Mouse (Mus musculus): ENCODE measurements around the gene Fam13a. TPM values are rescaled to one million over a fixed set of nuclear protein-coding genes. Genes with fewer than 3 reads are reported as not detected.

Fam13a gene
- total RNA-seq, 2 experiments from 2014 or later, result 17.3 to 22.0 TPM

DNA sequence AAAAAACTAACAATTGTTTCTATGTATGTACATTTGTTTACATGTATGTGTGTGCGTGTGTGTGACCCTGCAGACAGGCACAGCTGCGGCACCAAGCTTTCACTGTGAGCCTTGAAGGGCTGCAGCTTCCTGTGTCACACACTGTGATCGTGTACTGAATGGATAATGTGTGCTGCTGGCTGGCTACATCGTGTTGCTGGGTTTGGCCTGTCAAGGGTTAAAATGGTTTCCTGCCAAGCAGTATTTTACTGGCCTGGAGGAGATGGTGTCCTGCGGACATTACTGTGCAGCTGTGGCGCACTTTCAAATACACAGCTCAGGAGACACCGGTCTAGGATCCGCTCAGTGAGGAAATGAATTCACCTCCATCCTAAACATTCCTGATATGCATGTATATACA, 121.2 kb downstream of the Fam13a start:
- peak in 1 of 2 experiments; percentile 11 for DNase-seq

DNA sequence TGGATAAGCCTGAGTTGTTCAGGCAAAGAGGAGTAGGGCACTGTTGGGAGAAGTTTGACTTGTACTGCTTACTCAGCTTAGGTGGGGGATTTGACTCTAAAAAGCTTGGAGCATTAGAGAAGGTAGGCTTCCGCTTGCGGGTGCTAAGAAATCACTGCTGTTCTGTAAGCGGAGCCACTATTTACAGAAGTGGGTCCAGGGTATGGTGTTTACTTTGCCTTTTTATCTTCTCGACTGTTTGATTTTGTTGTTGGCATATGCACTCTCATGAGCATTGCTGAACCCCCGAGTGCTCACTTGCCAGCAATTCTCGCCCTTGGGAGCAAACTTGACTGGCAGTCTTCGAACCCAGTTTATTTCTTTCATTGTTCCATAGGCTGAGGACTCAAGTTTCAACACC, 123.8 kb downstream of the Fam13a start:
- no peak for DNase-seq
- intact Hi-C loops (cut with DNase I), result no loop called here

More for the DNA sequence above, 121.2 kb downstream of the Fam13a start:
- intact Hi-C loops (cut with DNase I), result no loop called here

DNA sequence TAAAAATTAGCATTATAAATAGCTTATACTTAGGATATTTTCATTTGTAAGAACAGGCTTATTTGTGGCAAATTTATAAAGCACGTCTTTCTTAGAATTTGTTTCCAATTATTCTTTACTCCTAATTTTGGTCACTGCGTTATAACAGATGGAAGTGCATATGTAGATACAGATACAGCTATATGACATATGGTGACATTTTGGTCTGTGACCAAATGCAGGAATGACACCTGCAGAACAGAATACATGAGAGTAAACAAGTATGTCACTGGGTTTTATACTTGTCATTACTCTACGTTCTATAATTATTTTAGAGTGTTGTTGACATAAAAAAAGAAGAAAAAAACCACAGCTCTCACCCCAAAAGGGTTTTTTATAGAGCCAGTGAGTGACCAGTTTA, 125.3 kb downstream of the Fam13a start:
- no peak for DNase-seq
- intact Hi-C loops (cut with DNase I), result no loop called here

DNA sequence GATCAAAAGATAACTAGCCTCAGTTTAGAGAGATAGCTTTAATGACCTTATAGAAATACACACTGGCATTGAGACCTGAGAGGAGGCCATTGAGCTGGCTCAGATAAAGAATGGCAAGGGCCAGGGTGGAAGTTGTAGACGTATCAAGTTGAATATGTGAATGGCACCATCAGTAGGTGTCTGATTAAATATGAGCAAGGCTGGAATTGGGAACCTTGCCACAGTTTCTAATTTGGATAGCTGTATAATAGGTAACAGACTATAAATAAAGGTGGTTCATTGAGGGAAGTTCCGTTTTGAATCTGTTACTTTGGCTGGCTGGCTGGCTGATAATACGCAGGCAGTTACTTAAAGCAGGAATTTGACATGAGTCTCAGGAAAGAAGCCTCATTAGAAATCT, 127.7 kb downstream of the Fam13a start:
- intact Hi-C loops (cut with DNase I), result no loop called here

DNA sequence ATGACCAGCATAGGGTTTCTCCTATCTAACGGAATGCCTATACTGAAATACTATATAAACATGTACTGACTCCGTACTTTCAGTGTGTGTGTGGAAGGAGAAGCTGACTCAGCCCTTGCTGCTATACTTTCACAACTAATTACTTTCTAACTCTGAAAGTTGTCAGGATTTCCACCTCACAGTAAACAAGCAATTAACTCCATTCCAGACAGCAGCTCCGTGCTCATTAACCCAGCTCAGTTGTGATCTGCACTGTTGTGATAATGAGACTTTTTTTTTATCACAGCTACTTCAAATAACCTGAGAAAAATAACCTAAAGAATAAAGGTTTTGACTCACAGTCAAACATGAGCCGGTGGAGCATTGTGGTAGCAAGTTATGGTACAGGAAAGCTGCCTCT, 129.4 kb downstream of the Fam13a start:
- no peak for DNase-seq
- intact Hi-C loops (cut with DNase I), result no loop called here

More for the DNA sequence above, 127.7 kb downstream of the Fam13a start:
- DNase-seq, result peak in 1 of 2 experiments; percentile 9

DNA sequence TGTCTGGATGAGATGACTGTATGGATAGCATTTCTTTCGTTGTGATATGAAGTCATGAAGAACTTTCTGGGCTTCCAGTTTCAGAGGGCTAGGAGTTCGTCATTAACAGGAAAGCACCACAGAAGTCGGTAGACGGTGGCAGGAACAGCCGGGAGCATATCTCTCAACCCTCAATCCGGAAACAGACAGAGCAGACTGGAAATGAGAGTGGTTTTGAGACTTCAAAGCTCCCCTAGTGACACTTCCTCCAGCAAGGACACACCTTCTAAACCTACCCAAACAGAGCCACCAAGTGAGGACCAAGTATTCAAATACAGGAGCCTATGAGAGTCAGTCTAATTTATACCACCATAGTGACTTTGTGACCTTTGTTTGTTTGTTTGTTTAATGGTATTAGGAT, 131.0 kb downstream of the Fam13a start:
- intact Hi-C loops (cut with DNase I), result no loop called here
- DNase-seq, result no peak

DNA sequence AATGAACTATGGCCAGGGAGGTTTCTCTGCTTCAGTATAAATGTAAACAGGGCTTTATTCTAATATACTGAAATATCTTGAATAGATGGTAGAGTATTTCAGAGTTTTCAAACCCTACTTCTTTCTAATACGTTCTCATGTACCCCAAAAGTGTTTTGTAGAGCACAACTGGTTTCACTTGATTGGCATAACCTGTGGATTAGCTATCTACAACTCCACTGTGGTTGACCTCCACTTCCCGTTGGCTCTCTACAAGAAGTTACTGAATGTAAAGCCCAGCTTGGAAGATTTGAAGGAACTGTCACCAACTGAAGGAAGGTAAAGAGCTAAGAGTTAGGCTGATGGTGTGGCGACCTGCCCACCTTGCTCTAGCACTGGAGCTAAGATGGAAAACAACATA, 134.4 kb downstream of the Fam13a start:
- DNase-seq, result no peak
- intact Hi-C loops (cut with DNase I), result no loop called here

DNA sequence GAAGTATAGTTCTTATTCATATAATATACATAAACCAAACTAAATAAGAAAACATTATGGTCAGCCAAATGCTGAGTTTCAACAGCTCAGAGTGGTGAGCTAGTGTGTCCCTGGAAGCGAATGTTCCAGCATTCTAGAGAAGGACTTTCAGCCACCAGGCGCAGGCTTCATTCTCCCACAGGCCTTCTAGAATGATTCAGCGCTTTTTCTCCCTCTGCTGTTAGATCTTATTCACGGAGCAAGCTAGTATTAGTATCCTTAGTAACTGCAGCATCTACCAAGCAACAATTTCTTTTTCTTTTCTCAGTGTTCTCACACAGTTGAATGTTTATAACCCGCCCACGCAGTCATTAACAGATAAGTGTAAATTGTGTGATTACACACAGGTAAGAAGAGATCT, 142.1 kb downstream of the Fam13a start:
- DNase-seq, result no peak
- intact Hi-C loops (cut with DNase I), result loop anchor here (5.0 kb wide), 1 partner anchor 300 kb away; no protein-coding TSS in a partner anchor

Other genes starting within 250 kb of the Fam13a start
- 10 to 100 TPM; 77.2 to 78.4 TPM for gene Herc3, start 193.1 kb downstream of the Fam13a start, total RNA-seq (2021)
- gene Nap1l5, start 117.5 kb downstream of the Fam13a start, total RNA-seq (2021), result under 1 TPM; 0.17 to 0.96 TPM
- gene Tigd2, start 184.3 kb upstream of the Fam13a start, total RNA-seq (2021), result 10 to 100 TPM; 10.2 to 11.1 TPM